Comparison of ENCODE assay signal across 7 mouse cellular contexts in the genomic region with DNA sequence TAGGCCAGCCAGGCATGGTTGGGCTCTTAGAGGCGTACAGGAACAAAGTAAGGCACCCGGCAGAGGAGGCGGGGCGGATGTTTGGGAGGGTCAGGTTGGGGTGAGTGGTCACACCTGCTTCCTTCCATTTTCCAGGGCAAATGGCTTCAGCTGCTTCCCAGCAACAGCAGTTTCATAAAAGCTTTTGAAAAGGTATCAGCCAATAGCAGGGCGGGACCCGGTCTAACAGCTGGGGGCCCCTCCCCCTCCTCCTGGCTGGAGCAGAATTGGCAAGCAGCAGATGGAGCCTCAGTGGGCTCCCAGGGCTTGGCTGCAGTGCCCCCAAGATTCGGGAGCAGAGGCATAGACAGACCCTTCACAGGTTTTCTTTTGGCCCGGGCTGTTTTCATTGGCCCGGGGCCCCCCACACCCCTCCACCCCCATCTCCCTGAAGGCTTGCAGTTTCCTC. TPM values are rescaled to one million over a fixed set of nuclear protein-coding genes. Genes with fewer than 3 reads are reported as not detected.
DNase-seq lines count a peak whose midpoint lies in the region; ATAC-seq and TF ChIP-seq lines count a peak whose summit lies in the region.

No protein-coding gene starts in this region.

- peaks cover 3% of the 10 kb centered on the region; the same call in 1 of the 2 replicates for H3K4me1 ChIP-seq in heart, embryonic 11.5 days (ENCODE audit: control insufficient read depth, insufficient read depth, low read length)
- no peaks in the 10 kb centered on the region for H3K4me1 ChIP-seq in kidney, adult 2 months (ENCODE audit: control insufficient read depth, insufficient read depth, low read length)

- no peaks in the 10 kb centered on the region; the same call in 1 of the 2 replicates for H3K9me3 ChIP-seq in heart, embryonic 11.5 days (replicated peaks; ENCODE audit: control insufficient read depth, low read length)

- ATAC-seq in heart, embryonic 11.5 days (replicated peaks; ENCODE audit: insufficient number of reproducible peaks, low FRiP score, low TSS enrichment): peak; percentile 62; the same call in 1 of the 2 replicates

- WGBS in heart, embryonic 11.5 days (ENCODE audit: insufficient replicate concordance): 3% methylated on average over 9 of the region's 9 CpGs
- WGBS in kidney, adult 2 months: 7% methylated on average over 9 of the region's 9 CpGs

- H3K9ac ChIP-seq in heart, embryonic 11.5 days (ENCODE audit: low read depth, low read length): peak overlapping the region; percentile 12

- no peaks in the 10 kb centered on the region; the same call in 1 of the 2 replicates for H3K27me3 ChIP-seq in heart, embryonic 11.5 days (ENCODE audit: control insufficient read depth, insufficient read depth, low read length)
- H3K27me3 ChIP-seq in kidney, adult 2 months (replicated peaks; ENCODE audit: control insufficient read depth, insufficient read depth, low read length): no peaks in the 10 kb centered on the region

- peak overlapping the region; percentile 64 for H3K4me2 ChIP-seq in heart, embryonic 11.5 days

- peak overlapping the region; percentile 26; the same call in 1 of the 2 replicates for H3K4me3 ChIP-seq in heart, embryonic 11.5 days (ENCODE audit: low read depth, low read length)
- H3K4me3 ChIP-seq in kidney, adult 2 months (ENCODE audit: insufficient read depth, low read depth, low read length): no peak overlapping the region

- no peak for TF ChIP-seq CTCF in kidney, adult 2 months (conservative IDR thresholded peaks at IDR 0.05; ENCODE audit: insufficient read depth, insufficient read length, low read depth, low read length)

- H3K36me3 ChIP-seq in heart, embryonic 11.5 days (ENCODE audit: control insufficient read depth, insufficient read depth, low read length): no peaks in the 10 kb centered on the region
- no peaks in the 10 kb centered on the region for H3K36me3 ChIP-seq in kidney, adult 2 months (ENCODE audit: control insufficient read depth, insufficient read depth, low read length)

- peak; percentile 61 for DNase-seq in NIH3T3 (ENCODE audit: low read depth)
- DNase-seq in embryo, embryonic 11.5 days (ENCODE audit: low read depth, low spot score): peak; percentile 72
- peak; percentile 18 for DNase-seq in kidney, adult 2 months
- peak; percentile 90 for DNase-seq in mesoderm, embryonic 11.5 days (ENCODE audit: low read depth, low spot score)
- DNase-seq in thymus, postnatal 0 days (ENCODE audit: low spot score): peak; percentile 31
- DNase-seq in T-cell, adult 2 months (ENCODE audit: low spot score): no peak

- no peak for TF ChIP-seq POLR2A in kidney, adult 2 months (IDR thresholded peaks at IDR 0.05; ENCODE audit: low read depth, low read length)

- peak overlapping the region; percentile 37; the same call in 1 of the 2 replicates for H3K27ac ChIP-seq in heart, embryonic 11.5 days (ENCODE audit: low read depth, low read length)
- no peak overlapping the region for H3K27ac ChIP-seq in kidney, adult 2 months (ENCODE audit: insufficient read depth, low read depth, low read length)

RNA-seq across cellular contexts. Expression of gene Rgs8, which starts 11.3 kb away (rescaled TPM):
- 0.27 and 0.49 TPM in 2 replicates for polyA plus RNA-seq in heart, embryonic 11.5 days (2014; fragmentation: Nextera tagmentation; extraction: Ambion mirVana)
- 0.02 and 0.03 TPM in 2 replicates for polyA plus RNA-seq in kidney, adult 2 months (2012; rRNA removed)
- 0.14 and 0.35 TPM in 2 replicates for polyA plus RNA-seq in thymus, postnatal 0 days (2015; fragmentation: Nextera tagmentation; extraction: Ambion mirVana)
